Mouse (Mus musculus): ENCODE results near the gene Mylpf.

The Mylpf gene

GRCm38 (mm10) chr7:127259186-127259905, 50.7 kb downstream of the Mylpf start:
- DNase-seq (ENCODE audit: low spot score), result no peak

GRCm38 (mm10) chr7:127260309-127261111, 51.8 kb downstream of the Mylpf start, which contains the start of gene Dctpp1:
Gene Dctpp1 (minus strand): TSS chr7:127260709.
- DNase-seq (ENCODE audit: low spot score), result peak; percentile 99

- no peak for DNase-seq (ENCODE audit: low spot score)
Measured at GRCm38 (mm10) chr7:127262218-127262961, 53.7 kb downstream of the Mylpf start.

- no peak for DNase-seq (ENCODE audit: low spot score)
Measured at GRCm38 (mm10) chr7:127263526-127263925, 54.8 kb downstream of the Mylpf start.

All from layer of hippocampus, adult 9-10 months (tissue).